10 mouse cellular contexts compared by ENCODE assay signal in the genomic region with DNA sequence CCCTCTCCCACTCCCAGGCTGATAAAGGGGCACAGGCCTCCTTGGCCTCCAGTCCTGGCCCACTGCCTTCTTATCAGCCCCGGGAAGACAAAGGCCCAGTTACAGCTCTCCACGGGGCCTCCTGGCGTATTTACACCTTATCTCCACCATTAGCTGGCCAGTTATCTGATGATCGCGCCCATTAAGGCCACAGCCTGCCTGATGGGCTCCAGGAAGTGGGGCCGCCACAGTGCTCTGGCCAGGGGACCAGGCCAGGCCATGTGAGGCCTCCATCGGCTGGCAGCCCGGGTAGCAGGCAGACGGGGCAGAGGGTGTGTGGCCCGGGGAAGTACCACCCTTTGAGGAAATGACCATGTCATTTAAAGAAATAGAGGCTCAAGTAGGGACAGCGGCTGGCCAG. TPM values are rescaled to one million over a fixed set of nuclear protein-coding genes. Genes with fewer than 3 reads are reported as not detected.
A peak's percentile ranks its signal among the peaks of the same experiment; 100 is the strongest.
DNase-seq lines count a peak whose midpoint lies in the region; ATAC-seq and TF ChIP-seq lines count a peak whose summit lies in the region.
"Had no signal": no experiment of that assay in that cellular context is flagged by ENCODE, and none has a peak within 500 bp of the region (broad histone marks: within the 10 kb centered on the region; RNA-seq: fewer than 3 reads in every experiment).

No protein-coding gene starts in this region.

- H3K9me3 ChIP-seq in hindbrain, embryonic 13.5 days = no peaks in the 10 kb centered on the region
- H3K9me3 ChIP-seq in hindbrain, embryonic 12.5 days (replicated peaks) = no peaks in the 10 kb centered on the region
- H3K9me3 ChIP-seq in intestine, postnatal 0 days (ENCODE audit: control insufficient read depth) = no peaks in the 10 kb centered on the region
- H3K9me3 ChIP-seq: hindbrain, embryonic 15.5 days had no signal

- peaks cover 5% of the 10 kb centered on the region; the same call in 1 of the 2 replicates for H3K27me3 ChIP-seq in hindbrain, embryonic 13.5 days
- H3K27me3 ChIP-seq in hindbrain, embryonic 12.5 days = peaks cover 8% of the 10 kb centered on the region; the same call in 1 of the 2 replicates
- H3K27me3 ChIP-seq in intestine, postnatal 0 days (replicated peaks; ENCODE audit: control insufficient read depth, insufficient read depth, low read length) = no peaks in the 10 kb centered on the region
- H3K27me3 ChIP-seq: hindbrain, embryonic 15.5 days had no signal

- H3K36me3 ChIP-seq in hindbrain, embryonic 13.5 days = no peaks in the 10 kb centered on the region
- no peaks in the 10 kb centered on the region for H3K36me3 ChIP-seq in hindbrain, embryonic 12.5 days
- H3K36me3 ChIP-seq in intestine, postnatal 0 days (ENCODE audit: control insufficient read depth, insufficient read depth) = no peaks in the 10 kb centered on the region
- H3K36me3 ChIP-seq: hindbrain, embryonic 15.5 days had no signal

- intact Hi-C loops in left cerebral cortex, postnatal 25 days (cut with DNase I) = no loop called here

- H3K27ac ChIP-seq in hindbrain, embryonic 13.5 days = no peak overlapping the region
- H3K27ac ChIP-seq in hindbrain, embryonic 12.5 days = no peak overlapping the region
- peak overlapping the region; percentile 60 for H3K27ac ChIP-seq in intestine, postnatal 0 days (ENCODE audit: low read depth, low read length)
- H3K27ac ChIP-seq: hindbrain, embryonic 15.5 days had no signal

- peaks cover 67% of the 10 kb centered on the region for H3K4me1 ChIP-seq in hindbrain, embryonic 13.5 days (replicated peaks)
- peaks cover 58% of the 10 kb centered on the region for H3K4me1 ChIP-seq in hindbrain, embryonic 12.5 days
- H3K4me1 ChIP-seq in intestine, postnatal 0 days (replicated peaks; ENCODE audit: control insufficient read depth, insufficient read depth, low read length) = peaks cover 6% of the 10 kb centered on the region

- ATAC-seq in hindbrain, embryonic 13.5 days (ENCODE audit: low FRiP score) = no peak
- no peak for ATAC-seq in hindbrain, embryonic 12.5 days (ENCODE audit: low FRiP score)
- peak; percentile 5; the same call in 1 of the 2 replicates for ATAC-seq in intestine, postnatal 0 days
- ATAC-seq in megakaryocyte-erythroid progenitor cell, adult 5-6 weeks (replicated peaks; ENCODE audit: low FRiP score, low TSS enrichment, poor library complexity, severe bottlenecking) = 0 out of 2 replicates have a peak, but pooled peaks have one; percentile 1

- no peak for TF ChIP-seq CTCF in intestine, postnatal 0 days (IDR thresholded peaks at IDR 0.05; ENCODE audit: low read depth)

- peak; percentile 40 to 56 for DNase-seq in adrenal gland, adult (ENCODE audit: inconsistent age in 2 of 2, low spot score in 1 of 2)
- no peak for DNase-seq in adrenal gland, adult 18-20 months (ENCODE audit: low spot score in 2 of 2)
- no peak for DNase-seq in cerebellum, postnatal 36 days
- DNase-seq in left cerebral cortex, postnatal 25 days (ENCODE audit: low spot score in 2 of 2) = no peak
- DNase-seq: embryo, embryonic 11 days had no signal

- WGBS in hindbrain, embryonic 13.5 days = 67% methylated on average over 11 of the region's 11 CpGs
- WGBS in hindbrain, embryonic 12.5 days = 68% methylated on average over 11 of the region's 11 CpGs
- 17% methylated on average over 11 of the region's 11 CpGs for WGBS in intestine, postnatal 0 days

- H3K9ac ChIP-seq in hindbrain, embryonic 13.5 days = 0 out of 2 replicates have a peak overlapping the region, but pooled peaks have one; percentile 0
- H3K9ac ChIP-seq in hindbrain, embryonic 12.5 days = no peak overlapping the region
- H3K9ac ChIP-seq in intestine, postnatal 0 days (ENCODE audit: low read depth, low read length) = 0 out of 2 replicates have a peak overlapping the region, but pooled peaks have one; percentile 5
- H3K9ac ChIP-seq: hindbrain, embryonic 15.5 days had no signal

- H3K4me3 ChIP-seq in hindbrain, embryonic 13.5 days = no peak overlapping the region
- no peak overlapping the region for H3K4me3 ChIP-seq in hindbrain, embryonic 12.5 days
- H3K4me3 ChIP-seq in intestine, postnatal 0 days (ENCODE audit: low read depth, low read length) = no peak overlapping the region
- H3K4me3 ChIP-seq: hindbrain, embryonic 15.5 days had no signal

- H3K4me2 ChIP-seq in hindbrain, embryonic 13.5 days = no peak overlapping the region
- no peak overlapping the region for H3K4me2 ChIP-seq in hindbrain, embryonic 12.5 days (replicated peaks)
- H3K4me2 ChIP-seq in intestine, postnatal 0 days (replicated peaks; ENCODE audit: low read depth) = peak overlapping the region; percentile 21
- H3K4me2 ChIP-seq: hindbrain, embryonic 15.5 days had no signal

RNA-seq across cellular contexts. Expression of gene Trhr2, which starts 37.8 kb away (rescaled TPM):
- total RNA-seq in adrenal gland, adult 18-20 months (2021) = not detected
- polyA plus RNA-seq in hindbrain, embryonic 13.5 days (2015; fragmentation: Nextera tagmentation; extraction: Ambion mirVana) = not detected in 2 replicates
- not detected in 2 replicates for polyA plus RNA-seq in hindbrain, embryonic 12.5 days (2016; fragmentation: Nextera tagmentation; extraction: Ambion mirVana)
- polyA plus RNA-seq in intestine, postnatal 0 days (2015; fragmentation: Nextera tagmentation; extraction: Ambion mirVana) = not detected in 2 replicates
- total RNA-seq in megakaryocyte-erythroid progenitor cell, adult 5-6 weeks (2014; fragmentation: Nextera tagmentation) = not detected in 2 replicates
- not detected in 2 replicates for total RNA-seq in megakaryocyte-erythroid progenitor cell, adult 5-6 weeks (2017)
- 1 to 10 TPM; 7.0 to 7.2 TPM for total RNA-seq in left cerebral cortex, postnatal 25 days (2021)

RNA-seq across cellular contexts. Expression of gene Zfpm1, which starts 40.9 kb away (rescaled TPM):
- total RNA-seq in adrenal gland, adult 18-20 months (2021) = 10 to 100 TPM; 11.8 to 14.2 TPM
- 1.4 and 1.5 TPM in 2 replicates for polyA plus RNA-seq in hindbrain, embryonic 13.5 days (2015; fragmentation: Nextera tagmentation; extraction: Ambion mirVana)
- polyA plus RNA-seq in hindbrain, embryonic 12.5 days (2016; fragmentation: Nextera tagmentation; extraction: Ambion mirVana) = 2.5 and 3.3 TPM in 2 replicates
- 7.7 and 9.8 TPM in 2 replicates for polyA plus RNA-seq in intestine, postnatal 0 days (2015; fragmentation: Nextera tagmentation; extraction: Ambion mirVana)
- 188 and 219 TPM in 2 replicates for total RNA-seq in megakaryocyte-erythroid progenitor cell, adult 5-6 weeks (2014; fragmentation: Nextera tagmentation)
- 43.8 and 102 TPM in 2 replicates for total RNA-seq in megakaryocyte-erythroid progenitor cell, adult 5-6 weeks (2017)
- 10 to 100 TPM; 36.9 to 39.3 TPM for total RNA-seq in left cerebral cortex, postnatal 25 days (2021)

RNA-seq across cellular contexts. Expression of gene Zc3h18, which starts 53.6 kb away (rescaled TPM):
- total RNA-seq in adrenal gland, adult 18-20 months (2021) = 10 to 100 TPM; 39.9 to 45.1 TPM
- polyA plus RNA-seq in hindbrain, embryonic 13.5 days (2015; fragmentation: Nextera tagmentation; extraction: Ambion mirVana) = 38.0 and 38.5 TPM in 2 replicates
- 64.0 and 64.4 TPM in 2 replicates for polyA plus RNA-seq in hindbrain, embryonic 12.5 days (2016; fragmentation: Nextera tagmentation; extraction: Ambion mirVana)
- 24.0 and 26.1 TPM in 2 replicates for polyA plus RNA-seq in intestine, postnatal 0 days (2015; fragmentation: Nextera tagmentation; extraction: Ambion mirVana)
- 69.7 and 77.5 TPM in 2 replicates for total RNA-seq in megakaryocyte-erythroid progenitor cell, adult 5-6 weeks (2014; fragmentation: Nextera tagmentation)
- total RNA-seq in megakaryocyte-erythroid progenitor cell, adult 5-6 weeks (2017) = 81.4 and 93.2 TPM in 2 replicates
- total RNA-seq in left cerebral cortex, postnatal 25 days (2021) = 10 to 100 TPM; 35.7 to 39.1 TPM

Comparison
In these comparisons a context has a peak if more than half of its experiments do, and no peak if none do; other contexts are left out.
1. DNase-seq: peak in adrenal gland, adult (2 of 2); none in adrenal gland, adult 18-20 months (0 of 2), cerebellum, postnatal 36 days (0 of 2) and left cerebral cortex, postnatal 25 days (0 of 2).
2. ATAC-seq: peak in intestine, postnatal 0 days (single experiment) and megakaryocyte-erythroid progenitor cell, adult 5-6 weeks (single experiment); none in hindbrain, embryonic 13.5 days (single experiment) and hindbrain, embryonic 12.5 days (single experiment).
3. RNA of gene Trhr2, which starts 37.8 kb away (total RNA-seq): 7.0 to 7.2 TPM in left cerebral cortex, postnatal 25 days; not detected in adrenal gland, adult 18-20 months and not detected in megakaryocyte-erythroid progenitor cell, adult 5-6 weeks; every median in the first group is over 4 times any median in the second.